Mouse (Mus musculus) thymus, adult 18-20 months (tissue): ENCODE measurements around the gene Triobp.
A peak's percentile ranks its signal among the peaks of the same experiment; 100 is the strongest.

ENCODE experiments used
- DNase-seq, 2 experiments: peaks; one replicate each; pipeline ENCODE4 v3.0.0; 2022; ENCODE audit warnings: mixed read lengths in 2 of 2

Gene Triobp

GRCm38 (mm10) chr15:78971626-78972025 lies 24.1 kb downstream of the Triobp start:
- no peak for DNase-seq

- DNase-seq: no peak
Observed at GRCm38 (mm10) chr15:78973950-78974349, 26.4 kb downstream of the Triobp start.

GRCm38 (mm10) chr15:78977676-78978159 lies 30.2 kb downstream of the Triobp start:
- DNase-seq: no peak

GRCm38 (mm10) chr15:78978875-78979274 lies 31.4 kb downstream of the Triobp start:
- peak in 1 of 2 experiments; percentile 23 for DNase-seq

GRCm38 (mm10) chr15:78980084-78980483 lies 32.6 kb downstream of the Triobp start:
- no peak for DNase-seq

GRCm38 (mm10) chr15:78982658-78983435 lies 35.3 kb downstream of the Triobp start:
- peak; percentile 71 to 79 for DNase-seq

- peak; percentile 38 to 54 for DNase-seq
Observed at GRCm38 (mm10) chr15:78983436-78984285, 36.1 kb downstream of the Triobp start.

GRCm38 (mm10) chr15:78984286-78984778 lies 36.8 kb downstream of the Triobp start:
- no peak for DNase-seq

- no peak for DNase-seq
Observed at GRCm38 (mm10) chr15:78986536-78987220, 39.2 kb downstream of the Triobp start.

- DNase-seq: no peak
Observed at GRCm38 (mm10) chr15:78988499-78988971, 41.0 kb downstream of the Triobp start.

- no peak for DNase-seq
Observed at GRCm38 (mm10) chr15:78989152-78990092, 41.9 kb downstream of the Triobp start.

GRCm38 (mm10) chr15:78990093-78990463 lies 42.6 kb downstream of the Triobp start:
- DNase-seq: no peak

GRCm38 (mm10) chr15:78990970-78991525 lies 43.5 kb downstream of the Triobp start:
- no peak for DNase-seq

- DNase-seq: no peak
Observed at GRCm38 (mm10) chr15:78992235-78992634, 44.7 kb downstream of the Triobp start.

GRCm38 (mm10) chr15:78992925-78993324 lies 45.4 kb downstream of the Triobp start:
- DNase-seq: no peak

- DNase-seq: no peak
Observed at GRCm38 (mm10) chr15:78995916-78996315, 48.4 kb downstream of the Triobp start.

- DNase-seq: peak; percentile 20 to 36
Observed at GRCm38 (mm10) chr15:78996663-78997062, 49.1 kb downstream of the Triobp start.

- DNase-seq: no peak
Observed at GRCm38 (mm10) chr15:78998348-78998747, 50.8 kb downstream of the Triobp start.

- DNase-seq: no peak
Observed at GRCm38 (mm10) chr15:78999586-78999985, 52.1 kb downstream of the Triobp start.

GRCm38 (mm10) chr15:79000357-79000791 lies 52.9 kb downstream of the Triobp start:
- no peak for DNase-seq

GRCm38 (mm10) chr15:79001559-79001958 lies 54.0 kb downstream of the Triobp start:
- no peak for DNase-seq
